Mouse (Mus musculus): ENCODE measurements around the gene Nfkbil1. TPM values are rescaled to one million over a fixed set of nuclear protein-coding genes. Genes with fewer than 3 reads are reported as not detected.

Gene Nfkbil1
- polyA plus RNA-seq, 1 experiment from 2014 or later: 11.2 TPM

- Histone ChIP-seq H3K36me3 (ENCODE audit: insufficient read depth, low read length) (no peaks in the 10 kb centered on the region), H3K4me2 (replicated peaks; ENCODE audit: low read depth, low read length) (peak overlapping the region; percentile 75), H3K9me3 (ENCODE audit: low read length) (no peaks in the 10 kb centered on the region), H3K4me1 (ENCODE audit: insufficient read depth, low read depth, low read length) (peaks cover 4% of the 10 kb centered on the region; the same call in 1 of the 2 replicates), H3K27ac (ENCODE audit: low read length) (no peak overlapping the region), H3K9ac (replicated peaks; ENCODE audit: low read depth) (no peak overlapping the region), H3K4me3 (ENCODE audit: low read depth, low read length) (peak overlapping the region; percentile 45), H3K27me3 (replicated peaks; ENCODE audit: insufficient read depth, low read length) (no peaks in the 10 kb centered on the region; the same call in 1 of the 2 replicates)
- TF ChIP-seq CTCF (IDR thresholded peaks at IDR 0.05) (peak; percentile 98), EP300 (IDR thresholded peaks at IDR 0.05) (no peak)
- WGBS: 1% methylated on average over 64 of the region's 66 CpGs
- DNase-seq (ENCODE audit: low spot score) (peak; percentile 83), ATAC-seq (peak; percentile 91)
Measured at GRCm38 (mm10) chr17:35195631-35196320, 39.8 kb downstream of the Nfkbil1 start.

GRCm38 (mm10) chr17:35194844-35195630, 40.6 kb downstream of the Nfkbil1 start:
- ATAC-seq (no peak), DNase-seq (ENCODE audit: low spot score) (no peak)
- Histone ChIP-seq H3K27me3 (replicated peaks; ENCODE audit: insufficient read depth, low read length) (no peaks in the 10 kb centered on the region; the same call in 1 of the 2 replicates), H3K4me1 (ENCODE audit: insufficient read depth, low read depth, low read length) (peaks cover 4% of the 10 kb centered on the region; the same call in 1 of the 2 replicates), H3K27ac (ENCODE audit: low read length) (no peak overlapping the region), H3K9ac (replicated peaks; ENCODE audit: low read depth) (no peak overlapping the region), H3K36me3 (ENCODE audit: insufficient read depth, low read length) (no peaks in the 10 kb centered on the region), H3K4me2 (replicated peaks; ENCODE audit: low read depth, low read length) (peak overlapping the region; percentile 75), H3K9me3 (ENCODE audit: low read length) (no peaks in the 10 kb centered on the region), H3K4me3 (ENCODE audit: low read depth, low read length) (peak overlapping the region; percentile 45)
- WGBS: 37% methylated on average over 16 of the region's 19 CpGs
- TF ChIP-seq EP300 (IDR thresholded peaks at IDR 0.05) (no peak), CTCF (IDR thresholded peaks at IDR 0.05) (no peak)

- Histone ChIP-seq H3K4me2 (replicated peaks; ENCODE audit: low read depth, low read length) (peak within 1 kb of the TSS; percentile 75), H3K4me1 (ENCODE audit: insufficient read depth, low read depth, low read length) (peaks cover 4% of the 10 kb centered on the region; the same call in 1 of the 2 replicates), H3K9me3 (ENCODE audit: low read length) (no peaks in the 10 kb centered on the region), H3K36me3 (ENCODE audit: insufficient read depth, low read length) (no peaks in the 10 kb centered on the region), H3K9ac (replicated peaks; ENCODE audit: low read depth) (no peak within 1 kb of the TSS), H3K27ac (ENCODE audit: low read length) (no peak within 1 kb of the TSS), H3K4me3 (ENCODE audit: low read depth, low read length) (no peak within 1 kb of the TSS; the same call in 1 of the 2 replicates), H3K27me3 (replicated peaks; ENCODE audit: insufficient read depth, low read length) (no peaks in the 10 kb centered on the region; the same call in 1 of the 2 replicates)
- TF ChIP-seq CTCF (IDR thresholded peaks at IDR 0.05) (no peak), EP300 (IDR thresholded peaks at IDR 0.05) (no peak)
- 38% methylated on average over 25 of the region's 28 CpGs for WGBS
- ATAC-seq: no peak
- DNase-seq (ENCODE audit: low spot score): no peak
Measured at GRCm38 (mm10) chr17:35193881-35194843, 41.4 kb downstream of the Nfkbil1 start, which contains the start of gene Ltb. Ltb (plus strand) TSS chr17:35194439.

- no peak for DNase-seq (ENCODE audit: low spot score)
- no peak for TF ChIP-seq CTCF (IDR thresholded peaks at IDR 0.05)
- TF ChIP-seq EP300 (IDR thresholded peaks at IDR 0.05): no peak
Measured at GRCm38 (mm10) chr17:35192924-35193323, 42.7 kb downstream of the Nfkbil1 start.

GRCm38 (mm10) chr17:35191723-35192122, 43.9 kb downstream of the Nfkbil1 start:
- H3K4me1 ChIP-seq (ENCODE audit: insufficient read depth, low read depth, low read length): peaks cover 4% of the 10 kb centered on the region; the same call in 1 of the 2 replicates

More at GRCm38 (mm10) chr17:35192924-35193323, 42.7 kb downstream of the Nfkbil1 start:
- no peak for ATAC-seq
- Histone ChIP-seq H3K27me3 (replicated peaks; ENCODE audit: insufficient read depth, low read length) (no peaks in the 10 kb centered on the region; the same call in 1 of the 2 replicates), H3K9me3 (ENCODE audit: low read length) (no peaks in the 10 kb centered on the region), H3K4me2 (replicated peaks; ENCODE audit: low read depth, low read length) (no peak overlapping the region), H3K4me3 (ENCODE audit: low read depth, low read length) (no peak overlapping the region), H3K36me3 (ENCODE audit: insufficient read depth, low read length) (no peaks in the 10 kb centered on the region), H3K9ac (replicated peaks; ENCODE audit: low read depth) (no peak overlapping the region), H3K4me1 (ENCODE audit: insufficient read depth, low read depth, low read length) (peaks cover 4% of the 10 kb centered on the region; the same call in 1 of the 2 replicates), H3K27ac (ENCODE audit: low read length) (no peak overlapping the region)
- WGBS: 66% methylated on average over 5 of the region's 5 CpGs

More at GRCm38 (mm10) chr17:35191723-35192122, 43.9 kb downstream of the Nfkbil1 start:
- Histone ChIP-seq H3K27ac (ENCODE audit: low read length) (no peak overlapping the region), H3K9ac (replicated peaks; ENCODE audit: low read depth) (no peak overlapping the region), H3K27me3 (replicated peaks; ENCODE audit: insufficient read depth, low read length) (no peaks in the 10 kb centered on the region; the same call in 1 of the 2 replicates), H3K36me3 (ENCODE audit: insufficient read depth, low read length) (no peaks in the 10 kb centered on the region), H3K9me3 (ENCODE audit: low read length) (no peaks in the 10 kb centered on the region), H3K4me2 (replicated peaks; ENCODE audit: low read depth, low read length) (no peak overlapping the region), H3K4me3 (ENCODE audit: low read depth, low read length) (no peak overlapping the region)
- no peak for ATAC-seq
- no peak for TF ChIP-seq EP300 (IDR thresholded peaks at IDR 0.05)
- 0 out of 2 replicates have a peak, but pooled peaks have one; percentile 16 for TF ChIP-seq CTCF (IDR thresholded peaks at IDR 0.05)
- no peak for DNase-seq (ENCODE audit: low spot score)
- 46% methylated on average over 2 of the region's 2 CpGs for WGBS
